Mouse (Mus musculus) embryo, embryonic 10.5 days (tissue): Measurements from ENCODE around the gene Lat.

ENCODE experiments used
- DNase-seq: peaks from one replicate; pipeline ENCODE4 v3.0.0-alpha.2; 2015; ENCODE audit warnings: low spot score

Lat gene

DNA sequence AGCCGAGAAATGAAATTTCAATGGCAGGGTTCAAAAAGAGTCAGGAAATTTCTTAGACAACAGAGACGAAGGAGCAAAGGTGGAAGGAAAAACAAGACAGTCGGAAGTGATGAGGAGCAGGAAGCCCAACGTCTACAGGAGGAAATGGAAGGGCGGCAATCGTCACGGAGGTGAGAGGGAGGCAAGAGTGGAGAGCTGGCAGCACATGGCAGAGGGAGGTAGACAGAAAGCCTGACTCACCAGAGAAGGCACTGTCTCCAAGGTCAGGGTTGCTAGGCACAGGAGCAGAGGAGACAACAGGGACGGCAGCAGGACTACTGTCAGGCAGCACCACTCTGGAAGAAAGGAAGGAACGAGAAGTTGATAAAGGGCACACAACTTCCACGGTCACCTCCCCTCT, 1.7 kb downstream of the Lat start:
- DNase-seq, result no peak

DNA sequence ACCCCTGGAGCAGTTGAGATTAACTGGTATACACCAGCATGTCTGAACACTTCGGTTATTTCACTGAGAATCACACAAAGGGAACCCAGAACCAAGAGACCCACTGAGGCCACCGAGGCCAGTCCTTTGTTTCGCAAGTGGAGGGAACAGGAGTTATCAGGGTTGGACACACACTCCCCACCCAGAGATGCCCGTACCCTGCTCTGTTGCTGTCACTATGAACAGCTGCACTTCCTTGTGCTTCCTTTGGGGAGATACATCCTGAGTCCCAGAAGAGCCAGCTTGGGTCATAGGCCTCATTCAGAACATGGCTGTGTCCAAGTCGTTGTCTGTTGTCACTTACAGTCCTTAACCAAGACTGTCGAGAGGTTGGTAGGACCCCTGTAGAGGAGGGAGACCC, 6.3 kb downstream of the Lat start:
- no peak for DNase-seq

GRCm38 (mm10) chr7:126359049-126359448, 10.3 kb downstream of the Lat start:
- no peak for DNase-seq

DNA sequence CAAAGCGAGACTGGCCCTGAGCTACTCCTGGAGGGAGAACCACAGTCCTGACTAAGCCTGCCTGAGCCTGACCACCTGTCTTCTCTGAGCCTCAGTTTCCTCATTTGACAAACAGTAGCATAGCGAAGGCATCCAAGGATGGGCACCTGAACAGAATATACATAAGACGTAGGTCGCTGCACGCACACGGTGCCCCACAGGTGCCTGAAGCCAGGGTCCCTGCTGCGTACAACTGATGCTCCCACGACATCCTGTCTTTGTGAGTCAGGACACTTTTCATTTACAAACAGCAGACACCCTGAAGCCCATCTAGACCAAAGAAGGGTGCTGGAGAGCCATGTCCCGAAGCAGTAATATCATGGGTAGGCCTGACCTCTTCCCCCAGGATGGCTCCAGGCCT, 11.0 kb downstream of the Lat start:
- no peak for DNase-seq

GRCm38 (mm10) chr7:126357838-126358237, 11.5 kb downstream of the Lat start:
- DNase-seq, result no peak

GRCm38 (mm10) chr7:126356793-126357591, 12.4 kb downstream of the Lat start:
- no peak for DNase-seq

GRCm38 (mm10) chr7:126355847-126356597, 13.3 kb downstream of the Lat start:
- no peak for DNase-seq

- DNase-seq, result no peak
These were observed 14.4 kb downstream of the Lat start for GRCm38 (mm10) chr7:126354738-126355614.

- DNase-seq, result no peak
These were observed 15.4 kb downstream of the Lat start for GRCm38 (mm10) chr7:126353994-126354365.

- DNase-seq, result no peak
These were observed 15.9 kb downstream of the Lat start for GRCm38 (mm10) chr7:126353251-126353993.

DNA sequence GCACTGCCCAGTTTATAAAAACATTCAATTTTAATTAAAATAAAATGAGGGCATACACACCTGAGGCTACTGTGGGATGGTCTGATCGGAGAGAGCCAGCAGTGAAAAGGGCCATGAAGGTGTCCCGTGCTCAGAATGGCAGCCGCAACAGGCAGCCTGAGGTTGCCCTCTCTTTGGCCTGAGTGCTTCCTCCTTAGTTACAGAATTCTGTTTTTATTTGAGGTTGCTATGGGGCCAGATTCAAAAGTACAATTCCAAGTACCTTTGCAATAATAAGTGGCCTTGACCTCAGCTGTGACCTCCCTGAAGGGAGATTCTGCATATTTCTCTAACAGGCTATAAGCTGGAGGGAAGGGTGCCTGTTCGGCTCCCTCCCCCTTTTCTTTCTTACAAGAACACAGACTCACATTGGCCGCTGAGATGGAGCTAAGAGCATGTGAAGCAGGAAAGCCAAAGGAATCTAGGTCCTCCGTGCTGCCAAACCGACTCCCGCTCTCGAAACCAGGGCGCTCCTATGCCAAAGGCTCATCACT, 17.9 kb downstream of the Lat start:
- DNase-seq, result no peak

GRCm38 (mm10) chr7:126350748-126351418, 18.5 kb downstream of the Lat start:
- DNase-seq, result no peak

GRCm38 (mm10) chr7:126348293-126348692, 21.1 kb downstream of the Lat start:
- DNase-seq, result no peak

GRCm38 (mm10) chr7:126347098-126347497, 22.3 kb downstream of the Lat start:
- DNase-seq, result no peak

DNA sequence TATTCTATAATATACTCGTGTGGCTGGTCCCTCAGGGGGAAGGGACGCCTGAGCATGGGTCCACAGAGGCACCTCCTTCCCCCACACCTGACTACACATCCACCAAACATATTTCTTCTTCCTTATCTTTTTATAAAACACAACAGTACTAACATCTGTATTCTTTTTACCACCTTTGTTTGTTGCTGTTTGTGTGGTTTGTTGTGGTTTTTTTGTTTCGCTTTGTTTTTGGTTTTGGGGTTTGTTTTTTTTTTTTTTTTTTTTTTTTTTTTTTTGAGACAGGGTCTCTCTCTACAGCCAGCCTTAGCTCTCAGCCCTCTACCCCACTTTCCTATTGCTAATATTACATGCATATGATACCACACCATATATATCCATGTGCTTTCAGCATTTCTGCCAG, 23.4 kb downstream of the Lat start:
- DNase-seq, result no peak

- DNase-seq, result no peak
These were observed 23.8 kb downstream of the Lat start for GRCm38 (mm10) chr7:126345557-126345956.

DNA sequence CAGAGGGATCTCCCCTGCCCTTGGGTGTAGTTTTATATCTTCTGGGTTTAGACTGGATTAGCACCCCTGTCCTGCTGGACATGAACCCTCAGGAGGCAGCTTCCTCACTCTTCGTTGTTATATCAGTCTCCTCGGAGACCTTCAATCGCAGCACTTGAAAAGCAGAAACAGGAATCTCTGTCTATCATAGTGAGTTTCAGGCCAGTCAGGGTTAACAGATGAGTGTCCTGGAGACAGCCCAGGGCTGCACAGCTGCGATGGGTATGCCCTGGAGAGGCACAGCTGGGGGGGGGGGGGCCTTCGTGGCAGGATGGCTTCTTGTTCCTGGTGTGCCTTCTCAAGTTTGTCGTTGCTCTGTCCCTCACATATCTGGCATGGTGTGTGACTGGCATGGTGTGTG, 28.5 kb downstream of the Lat start:
- no peak for DNase-seq

- DNase-seq, result no peak
These were observed 29.2 kb downstream of the Lat start for GRCm38 (mm10) chr7:126340206-126340618.

GRCm38 (mm10) chr7:126339521-126339971, 29.8 kb downstream of the Lat start:
- no peak for DNase-seq

- DNase-seq, result no peak
These were observed 30.5 kb downstream of the Lat start for GRCm38 (mm10) chr7:126338906-126339305.

DNA sequence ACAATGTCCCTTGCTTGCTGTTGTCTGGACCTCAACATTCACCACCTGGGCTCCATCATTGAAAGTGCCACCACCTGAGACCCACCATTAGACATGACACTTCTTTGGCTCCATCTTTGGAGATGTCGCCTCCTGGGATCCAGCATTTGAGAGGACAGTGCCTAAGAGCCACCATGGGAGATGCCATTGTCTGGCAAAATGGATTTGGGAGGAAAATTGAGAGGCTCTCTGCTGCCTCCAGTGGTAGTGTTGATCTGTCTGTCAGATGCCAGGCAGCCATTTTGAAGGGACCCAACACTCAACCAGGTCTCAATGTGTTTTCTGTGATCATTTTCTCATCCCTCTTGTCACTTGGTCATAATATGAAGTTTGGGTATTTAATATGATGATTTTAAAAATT, 33.8 kb downstream of the Lat start:
- DNase-seq, result no peak
